Mouse (Mus musculus): Measurements from ENCODE around the gene Tpm3.

Tpm3 gene

GRCm38 (mm10) chr3:90072294-90072693 is at the start of gene Tpm3:
Gene Tpm3, plus strand, starts transcription at chr3:90072649.
- TF ChIP-seq GATA4 (IDR thresholded peaks at IDR 0.05; ENCODE audit: insufficient replicate concordance, low read length): no peak

GRCm38 (mm10) chr3:90034653-90035052 is 37.8 kb upstream of the Tpm3 start:
- no peak for TF ChIP-seq GATA4 (IDR thresholded peaks at IDR 0.05; ENCODE audit: insufficient replicate concordance, low read length)

DNA sequence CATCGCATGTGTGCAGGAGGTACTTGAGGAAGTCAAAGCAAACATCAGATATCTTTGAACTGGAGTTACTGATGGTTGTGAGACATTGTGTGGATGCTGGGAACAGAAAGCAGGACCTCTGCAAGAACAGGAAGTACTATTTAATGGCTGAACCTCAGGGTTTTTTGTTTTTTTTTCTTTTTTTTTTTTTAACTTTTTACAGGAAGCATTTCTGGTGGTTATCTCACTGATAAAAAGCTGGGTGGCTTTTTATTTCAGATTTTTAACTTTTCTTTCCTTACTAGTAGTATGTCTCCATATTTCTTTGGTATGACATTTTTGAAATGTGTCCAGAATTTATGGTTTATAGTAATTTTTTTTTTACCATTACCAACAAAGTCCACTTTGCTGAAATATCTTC is 36.2 kb upstream of the Tpm3 start:
- no peak for TF ChIP-seq GATA4 (IDR thresholded peaks at IDR 0.05; ENCODE audit: insufficient replicate concordance, low read length)

- TF ChIP-seq GATA4 (IDR thresholded peaks at IDR 0.05; ENCODE audit: insufficient replicate concordance, low read length): no peak
Observed at GRCm38 (mm10) chr3:90049691-90050090, 22.8 kb upstream of the Tpm3 start.

DNA sequence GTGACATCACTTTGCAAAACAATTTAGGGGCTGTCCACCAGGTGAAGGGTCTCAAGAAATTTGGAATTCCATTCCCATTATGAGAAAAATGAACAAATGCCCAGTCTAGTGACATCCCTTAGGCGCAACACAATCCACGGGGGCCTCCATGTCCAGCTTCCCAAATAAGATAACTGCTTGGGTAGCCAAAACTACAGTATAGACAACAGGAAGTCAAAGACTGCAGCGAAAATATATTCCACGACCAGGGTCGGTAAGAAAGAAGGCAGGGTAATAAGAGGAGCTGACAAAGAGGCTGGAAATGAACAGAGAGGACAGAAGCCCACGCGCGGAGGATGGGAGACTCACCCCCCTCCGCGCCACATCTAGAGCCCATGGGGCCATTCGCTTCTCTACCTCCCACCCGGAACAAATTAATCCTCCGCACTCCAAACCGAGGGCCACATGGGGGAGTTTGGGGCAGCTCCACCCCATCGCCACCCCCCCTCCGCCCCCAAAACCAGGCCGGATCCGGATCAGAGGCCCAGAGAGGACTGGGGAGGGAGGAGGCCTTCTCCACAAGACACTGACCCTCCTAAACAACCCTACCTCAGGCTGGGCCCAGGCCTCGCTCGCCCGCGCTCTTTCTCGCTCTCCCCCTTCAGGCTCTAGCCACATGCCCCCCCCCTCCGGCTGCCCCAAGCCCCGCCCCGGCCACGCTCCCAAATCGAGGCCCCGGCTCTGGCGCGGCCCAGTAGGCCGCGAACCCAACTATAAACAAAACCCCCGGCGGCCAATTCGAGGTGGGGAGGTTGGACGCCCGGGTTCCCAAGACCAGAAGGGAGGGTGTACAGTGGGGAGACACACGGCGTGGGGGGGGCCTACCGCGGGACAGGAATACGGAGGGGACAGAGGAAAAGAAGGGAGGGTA is 20.8 kb upstream of the Tpm3 start, which contains the start of gene 4933434E20Rik:
4933434E20Rik (plus strand) TSS at position 196 of the 910 bp plus-strand sequence.
- TF ChIP-seq GATA4 (IDR thresholded peaks at IDR 0.05; ENCODE audit: insufficient replicate concordance, low read length): no peak

- no peak for TF ChIP-seq GATA4 (IDR thresholded peaks at IDR 0.05; ENCODE audit: insufficient replicate concordance, low read length)
Observed at GRCm38 (mm10) chr3:90052351-90053241, 19.9 kb upstream of the Tpm3 start, which contains the start of gene Ubap2l. Gene Ubap2l, minus strand, starts transcription at chr3:90052628.

DNA sequence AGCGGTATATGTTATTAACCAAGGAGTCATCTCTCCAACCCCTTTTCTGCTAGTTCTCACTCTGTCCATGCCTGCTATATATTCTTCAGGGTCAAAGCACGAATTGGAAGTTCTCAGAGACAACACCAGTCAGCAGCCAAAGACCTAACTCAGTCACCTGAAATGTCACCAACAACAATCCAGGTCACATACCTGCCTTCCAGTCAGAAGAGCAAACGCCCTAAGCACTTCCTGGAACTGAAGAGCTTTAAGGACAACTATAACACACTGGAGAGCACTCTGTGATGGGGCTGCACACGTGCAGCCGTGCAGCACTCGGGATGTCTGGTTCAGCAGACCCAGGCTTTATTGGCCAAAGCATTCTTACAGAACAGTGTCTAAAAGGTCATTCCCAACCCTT is 10.9 kb upstream of the Tpm3 start:
- no peak for TF ChIP-seq GATA4 (IDR thresholded peaks at IDR 0.05; ENCODE audit: insufficient replicate concordance, low read length)

DNA sequence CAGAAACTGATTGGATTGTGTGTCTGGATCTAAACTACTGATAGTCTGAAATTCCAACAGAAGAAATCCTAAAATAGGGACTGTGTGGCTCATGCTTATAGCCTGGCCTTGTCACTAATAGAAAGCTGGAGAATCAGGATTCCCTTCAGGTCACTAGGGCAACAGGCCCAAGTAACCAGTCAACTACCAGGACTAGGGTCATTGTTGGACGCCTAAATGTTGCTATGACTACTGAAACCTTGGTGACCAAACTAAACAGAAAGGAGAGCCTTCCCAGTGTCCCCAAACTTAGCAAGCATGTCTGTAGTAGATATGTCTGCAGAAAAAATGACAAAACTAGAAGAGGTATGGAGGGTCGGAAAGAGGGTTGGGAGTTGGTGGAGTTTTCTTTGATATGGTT is 9.9 kb upstream of the Tpm3 start:
- no peak for TF ChIP-seq GATA4 (IDR thresholded peaks at IDR 0.05; ENCODE audit: insufficient replicate concordance, low read length)

DNA sequence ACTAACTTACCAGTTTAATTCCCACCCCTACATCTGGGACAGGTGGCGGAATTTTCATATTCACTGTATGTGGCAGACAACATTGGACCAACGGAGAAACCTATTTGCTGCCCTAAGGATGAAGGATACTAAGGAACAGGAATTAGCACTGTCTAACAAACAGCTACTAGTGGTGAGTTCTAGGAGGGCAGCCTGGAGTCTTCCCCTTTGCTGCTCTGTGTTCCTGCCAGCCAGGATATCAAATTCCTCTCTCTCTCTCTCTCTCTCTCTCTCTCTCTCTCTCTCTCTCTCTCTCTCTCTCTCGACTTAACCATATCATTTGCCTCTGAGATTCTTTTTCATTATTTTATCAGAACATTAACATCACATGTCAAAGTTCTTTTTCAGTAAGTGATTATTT is 8.1 kb upstream of the Tpm3 start:
- TF ChIP-seq GATA4 (IDR thresholded peaks at IDR 0.05; ENCODE audit: insufficient replicate concordance, low read length): no peak

DNA sequence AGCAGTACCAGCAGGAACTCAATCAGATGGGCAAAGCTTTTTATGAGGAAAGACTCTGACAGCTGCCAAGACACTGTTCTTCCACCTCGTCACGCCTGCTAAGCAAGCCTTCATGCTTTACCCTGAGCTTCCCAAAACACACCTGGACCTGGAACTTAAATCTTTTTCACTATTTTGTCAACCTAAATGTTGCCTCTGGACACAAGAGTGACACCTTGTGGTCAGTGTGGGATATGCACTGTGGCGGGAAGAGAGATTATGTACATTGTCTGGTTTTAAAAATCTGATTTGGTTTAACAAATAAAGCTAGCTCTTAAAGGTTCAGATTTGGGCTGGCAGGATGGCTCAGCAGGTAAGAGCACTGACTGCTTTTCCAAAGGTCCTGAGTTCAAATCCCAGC is 6.9 kb upstream of the Tpm3 start:
- TF ChIP-seq GATA4 (IDR thresholded peaks at IDR 0.05; ENCODE audit: insufficient replicate concordance, low read length): no peak

GRCm38 (mm10) chr3:90067851-90068250 is 4.6 kb upstream of the Tpm3 start:
- no peak for TF ChIP-seq GATA4 (IDR thresholded peaks at IDR 0.05; ENCODE audit: insufficient replicate concordance, low read length)

- no peak for TF ChIP-seq GATA4 (IDR thresholded peaks at IDR 0.05; ENCODE audit: insufficient replicate concordance, low read length)
Observed at GRCm38 (mm10) chr3:90069688-90070087, 2.8 kb upstream of the Tpm3 start.

DNA sequence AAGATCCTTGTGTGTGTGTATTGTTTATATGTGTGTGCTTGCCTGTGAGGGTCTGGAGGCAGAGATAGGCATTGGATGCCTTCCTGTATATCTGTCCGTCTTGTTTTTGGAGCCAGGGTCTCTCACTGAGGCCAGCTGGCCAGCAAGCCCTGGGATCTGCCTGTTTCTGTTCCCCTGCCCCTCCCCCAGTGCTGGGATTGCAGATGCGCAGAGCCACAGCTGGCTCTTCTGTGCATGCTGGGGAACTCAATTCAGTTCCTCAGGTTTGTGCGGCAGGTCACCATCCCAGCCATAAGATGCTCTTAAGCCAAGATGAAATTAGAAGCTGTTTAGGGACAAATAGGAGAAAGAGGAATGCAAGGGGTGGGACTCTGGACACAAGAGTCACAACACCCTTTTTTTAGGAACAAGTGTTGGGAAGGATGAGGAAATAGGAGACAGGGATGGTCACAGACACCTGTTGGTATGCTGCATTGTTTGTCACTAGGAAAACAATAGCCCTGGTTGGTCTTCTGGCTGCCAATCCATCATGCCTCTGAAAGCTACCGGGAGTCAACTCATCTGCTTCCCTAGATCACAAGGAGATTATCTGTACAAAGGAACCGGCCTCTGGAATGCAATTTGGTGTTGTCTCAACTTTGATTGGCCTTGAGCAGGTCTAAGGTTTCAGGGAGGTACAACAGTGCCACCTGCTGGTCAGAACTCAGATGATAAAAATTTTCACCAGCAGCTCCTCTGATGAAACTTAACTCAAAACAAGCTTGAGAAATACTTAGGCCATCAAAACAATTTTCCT is 4.7 kb downstream of the Tpm3 start:
- TF ChIP-seq GATA4 (IDR thresholded peaks at IDR 0.05; ENCODE audit: insufficient replicate concordance, low read length): no peak; the same call in 1 of the 2 replicates

DNA sequence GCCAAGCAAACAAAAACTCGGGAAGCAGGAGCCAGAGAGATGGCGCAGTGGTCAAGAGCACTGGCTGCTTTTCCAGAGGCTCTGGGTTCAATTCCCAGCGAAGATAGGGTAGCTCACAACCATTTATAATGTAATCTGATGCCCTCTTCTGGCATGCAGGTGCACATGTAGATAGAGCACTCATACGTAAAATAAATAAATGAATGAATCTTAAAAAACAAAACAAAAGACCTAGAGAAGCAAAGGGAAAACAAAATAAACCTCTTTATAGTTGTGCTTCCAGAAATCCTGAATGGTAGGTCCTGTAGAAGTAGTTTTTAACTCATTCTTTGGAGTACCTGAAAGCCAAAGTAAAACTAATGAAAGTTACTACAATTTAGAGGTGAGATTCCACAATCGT is 5.8 kb downstream of the Tpm3 start:
- no peak for TF ChIP-seq GATA4 (IDR thresholded peaks at IDR 0.05; ENCODE audit: insufficient replicate concordance, low read length)

Measured in liver, adult (tissue).